ENCODE assay signal across 8 mouse cellular contexts in the genomic region with DNA sequence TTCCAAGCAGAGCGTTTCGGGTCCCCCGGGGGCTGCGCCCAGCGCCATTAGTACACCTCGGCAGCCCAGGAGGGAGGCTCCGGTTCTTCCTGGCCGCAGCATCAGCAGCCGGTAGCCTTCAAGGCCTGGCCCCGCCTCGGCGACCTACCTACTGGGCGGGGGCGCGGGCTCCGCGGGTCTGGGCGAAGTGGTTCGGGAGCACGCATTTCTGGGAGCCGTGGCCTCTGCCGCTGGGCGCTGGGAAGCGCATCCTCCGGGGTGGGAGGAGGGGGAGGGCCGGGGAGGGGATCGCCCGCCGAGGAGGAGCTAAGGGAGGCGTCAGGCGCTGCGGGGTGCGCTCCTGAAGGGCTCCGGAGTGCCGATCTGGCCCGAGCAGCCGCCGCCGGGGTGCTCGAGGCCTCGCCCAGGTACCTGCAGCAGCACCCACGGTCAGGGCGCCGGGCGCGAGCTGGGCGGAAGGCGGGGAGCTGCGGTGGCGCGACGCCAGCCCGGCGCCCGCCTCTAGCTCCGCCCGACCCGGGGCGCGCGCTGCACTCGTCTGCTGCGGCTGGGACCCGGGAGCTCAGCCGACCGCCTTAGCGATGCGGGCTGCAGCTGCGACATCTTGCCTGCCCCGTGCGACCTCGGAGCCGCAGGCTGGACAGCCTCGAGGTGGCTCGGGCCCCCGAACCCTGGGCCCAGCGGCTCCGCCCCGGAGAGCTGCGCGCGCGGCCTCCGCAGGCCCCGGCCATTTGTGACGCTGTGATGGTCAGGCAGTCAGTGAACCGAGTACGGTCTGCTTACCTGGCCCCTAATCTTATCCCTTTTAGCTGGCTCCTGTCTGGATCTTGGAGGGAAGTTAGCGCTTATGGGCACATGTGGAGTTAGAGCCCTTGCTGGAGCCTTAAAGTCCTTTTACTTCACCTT. TPM values are rescaled to one million over a fixed set of nuclear protein-coding genes. Genes with fewer than 3 reads are reported as not detected.
A peak's percentile ranks its signal among the peaks of the same experiment; 100 is the strongest.
DNase-seq lines count a peak whose midpoint lies in the region; ATAC-seq and TF ChIP-seq lines count a peak whose summit lies in the region.

Gene Ncoa7, minus strand, starts transcription at position 646 of the 906 bp plus-strand sequence.

- no peaks in the 10 kb centered on the region; a peak in 1 of 4 replicates for H3K4me1 ChIP-seq in MEL (ENCODE audit: control insufficient read depth in 1 of 2, insufficient read depth in 2 of 2, low read length in 2 of 2)
- H3K4me1 ChIP-seq in forebrain, embryonic 16.5 days (replicated peaks; ENCODE audit: control insufficient read depth, insufficient read depth, low read length) = peaks cover 10% of the 10 kb centered on the region; the same call in 1 of the 2 replicates
- no peaks in the 10 kb centered on the region for H3K4me1 ChIP-seq in lung, embryonic 16.5 days (replicated peaks; ENCODE audit: control insufficient read depth, insufficient read depth, low read length)
- H3K4me1 ChIP-seq in thymus, adult 2 months (replicated peaks; ENCODE audit: control insufficient read depth, insufficient read depth, low read length) = peaks cover 10% of the 10 kb centered on the region

- TF ChIP-seq RAD21 in MEL (IDR thresholded peaks at IDR 0.05; ENCODE audit: low read depth, low read length) = no peak; the same call in 1 of the 2 replicates

- intact Hi-C loops in heart, postnatal 36 days (cut with DNase I) = loop anchor here (2.0 kb wide), 1 partner anchor 84 kb away; no protein-coding TSS in a partner anchor

- TF ChIP-seq CTCF in MEL (IDR thresholded peaks at IDR 0.05 in 2 of 3, conservative IDR thresholded peaks at IDR 0.05 in 1 of 3; ENCODE audit: control insufficient read depth in 1 of 3, insufficient read depth in 1 of 3, low read depth in 2 of 3, low read length in 3 of 3, poor library complexity in 1 of 3, severe bottlenecking in 1 of 3) = no peak
- no peak for TF ChIP-seq CTCF in thymus, adult 2 months (IDR thresholded peaks at IDR 0.05; ENCODE audit: borderline replicate concordance, control insufficient read depth, extremely low read depth, insufficient read depth, low read length, poor library complexity)

- peak within 1 kb of the TSS; percentile 82 to 86 for H3K4me3 ChIP-seq in MEL (ENCODE audit: control insufficient read depth in 1 of 2, insufficient read depth in 1 of 2, low read depth in 2 of 2, low read length in 2 of 2)
- peak within 1 kb of the TSS; percentile 65 for H3K4me3 ChIP-seq in forebrain, embryonic 16.5 days (replicated peaks; ENCODE audit: low read length)
- H3K4me3 ChIP-seq in lung, embryonic 16.5 days (ENCODE audit: low read length) = peak within 1 kb of the TSS; percentile 92
- peak within 1 kb of the TSS; percentile 96 for H3K4me3 ChIP-seq in thymus, adult 2 months (ENCODE audit: control insufficient read depth, insufficient read depth, low read length)

- peak; percentile 52 to 56; a peak in 3 of 4 replicates for TF ChIP-seq POLR2A in MEL (IDR thresholded peaks at IDR 0.05; ENCODE audit: control insufficient read depth in 1 of 2, insufficient read depth in 1 of 2, low read depth in 1 of 2, low read length in 2 of 2, poor library complexity in 1 of 2)
- no peak for TF ChIP-seq POLR2A in thymus, adult 2 months (IDR thresholded peaks at IDR 0.05; ENCODE audit: control insufficient read depth, extremely low read depth, insufficient read depth, low read length, poor library complexity)

- under 1% methylated on average over 85 of the region's 89 CpGs for whole genome bisulfite sequencing in forebrain, embryonic 16.5 days
- under 1% methylated on average over 71 of the region's 89 CpGs for WGBS in lung, embryonic 16.5 days
- WGBS in thymus, adult 2 months = under 1% methylated on average over 89 of the region's 89 CpGs

- H3K9me3 ChIP-seq in MEL (replicated peaks; ENCODE audit: insufficient read depth, low read length) = no peaks in the 10 kb centered on the region
- H3K9me3 ChIP-seq in forebrain, embryonic 16.5 days (ENCODE audit: control insufficient read depth, low read length) = no peaks in the 10 kb centered on the region
- no peaks in the 10 kb centered on the region for H3K9me3 ChIP-seq in lung, embryonic 16.5 days (ENCODE audit: control insufficient read depth, low read length)

- ATAC-seq in forebrain, embryonic 16.5 days = peak; percentile 92
- peak; percentile 93 for ATAC-seq in lung, embryonic 16.5 days (ENCODE audit: low read depth)

- no peaks in the 10 kb centered on the region; a peak in 1 of 4 replicates for H3K36me3 ChIP-seq in MEL (ENCODE audit: control insufficient read depth in 1 of 2, insufficient read depth in 2 of 2, low read length in 2 of 2)
- no peaks in the 10 kb centered on the region for H3K36me3 ChIP-seq in forebrain, embryonic 16.5 days (ENCODE audit: control insufficient read depth, insufficient read depth)
- H3K36me3 ChIP-seq in lung, embryonic 16.5 days (ENCODE audit: control insufficient read depth, insufficient read depth, low read length) = no peaks in the 10 kb centered on the region
- H3K36me3 ChIP-seq in thymus, adult 2 months (ENCODE audit: control insufficient read depth, insufficient read depth, low read length) = no peaks in the 10 kb centered on the region

- H3K27ac ChIP-seq in MEL (ENCODE audit: control insufficient read depth, low read depth, low read length) = peak within 1 kb of the TSS; percentile 28
- peak within 1 kb of the TSS; percentile 94 for H3K27ac ChIP-seq in forebrain, embryonic 16.5 days (ENCODE audit: low read length)
- peak within 1 kb of the TSS; percentile 96 for H3K27ac ChIP-seq in lung, embryonic 16.5 days (ENCODE audit: low read length)
- peak within 1 kb of the TSS; percentile 15; the same call in 1 of the 2 replicates for H3K27ac ChIP-seq in thymus, adult 2 months (ENCODE audit: control insufficient read depth, insufficient read depth, low read length)

- H3K27me3 ChIP-seq in MEL (ENCODE audit: control insufficient read depth in 1 of 2, insufficient read depth in 2 of 2, low read length in 2 of 2) = no peaks in the 10 kb centered on the region; a peak in 1 of 4 replicates
- no peaks in the 10 kb centered on the region for H3K27me3 ChIP-seq in forebrain, embryonic 16.5 days (replicated peaks; ENCODE audit: control insufficient read depth, insufficient read depth, low read length)
- H3K27me3 ChIP-seq in lung, embryonic 16.5 days (ENCODE audit: control insufficient read depth, insufficient read depth, low read depth, low read length) = no peaks in the 10 kb centered on the region
- no peaks in the 10 kb centered on the region for H3K27me3 ChIP-seq in thymus, adult 2 months (ENCODE audit: control insufficient read depth, insufficient read depth, low read length)

- TF ChIP-seq EP300 in MEL (IDR thresholded peaks at IDR 0.05; ENCODE audit: low read depth in 1 of 2, low read length in 2 of 2) = no peak

- peak within 1 kb of the TSS; percentile 64 for H3K4me2 ChIP-seq in forebrain, embryonic 16.5 days (ENCODE audit: low read length)
- peak within 1 kb of the TSS; percentile 61 for H3K4me2 ChIP-seq in lung, embryonic 16.5 days (ENCODE audit: low read depth, low read length)

- peak; percentile 77 for DNase-seq in MEL (ENCODE audit: low read depth, low spot score)
- peak; percentile 92 for DNase-seq in cerebellum, adult 11-12 months
- DNase-seq in heart, postnatal 36 days = peak; percentile 78 to 90
- DNase-seq in layer of hippocampus, adult 9-11 months = peak; percentile 67
- peak; percentile 83 for DNase-seq in ovary, adult 18-20 months (ENCODE audit: low spot score)
- DNase-seq in thymus, adult 2 months = peak; percentile 75

- H3K79me2 ChIP-seq in MEL (ENCODE audit: control insufficient read depth, insufficient read depth, low read length, poor library complexity) = no peaks in the 10 kb centered on the region; the same call in 1 of the 2 replicates

- peak within 1 kb of the TSS; percentile 87 for H3K9ac ChIP-seq in MEL (ENCODE audit: control insufficient read depth, low read depth, low read length, poor library complexity, severe bottlenecking)
- peak within 1 kb of the TSS; percentile 83 for H3K9ac ChIP-seq in forebrain, embryonic 16.5 days (replicated peaks; ENCODE audit: low read depth, low read length)
- H3K9ac ChIP-seq in lung, embryonic 16.5 days (ENCODE audit: low read length) = peak within 1 kb of the TSS; percentile 90

TF ChIP-seq in MEL, 35 proteins besides CTCF, POLR2A, EP300 and RAD21 (continues in another document):
- TF ChIP-seq TAL1 (IDR thresholded peaks at IDR 0.05; ENCODE audit: low read length) (no peak), MXI1 (IDR thresholded peaks at IDR 0.05; ENCODE audit: low read depth, low read length) (0 out of 2 replicates have a peak, but pooled peaks have one; percentile 13), ELF1 (IDR thresholded peaks at IDR 0.05; ENCODE audit: low read depth, low read length) (no peak), BHLHE40 (IDR thresholded peaks at IDR 0.05; ENCODE audit: borderline replicate concordance, low read depth, low read length) (no peak), HCFC1 (IDR thresholded peaks at IDR 0.05; ENCODE audit: low read depth, low read length) (0 out of 2 replicates have a peak, but pooled peaks have one; percentile 12), SIN3A (IDR thresholded peaks at IDR 0.05; ENCODE audit: low read length) (no peak; the same call in 1 of the 2 replicates), RCOR1 (IDR thresholded peaks at IDR 0.05; ENCODE audit: low read depth, low read length) (no peak), CHD1 (IDR thresholded peaks at IDR 0.05; ENCODE audit: low read depth, low read length) (no peak), KAT2A (conservative IDR thresholded peaks at IDR 0.05; ENCODE audit: low read depth, low read length) (no peak), ZMIZ1 (IDR thresholded peaks at IDR 0.05; ENCODE audit: low read depth, low read length) (0 out of 2 replicates have a peak, but pooled peaks have one; percentile 40), USF1 (IDR thresholded peaks at IDR 0.05; ENCODE audit: low read depth, low read length) (no peak), JUND (IDR thresholded peaks at IDR 0.05; ENCODE audit: low read depth, low read length) (no peak), GATA1 (IDR thresholded peaks at IDR 0.05; ENCODE audit: low read depth, low read length) (no peak), ETS1 (IDR thresholded peaks at IDR 0.05; ENCODE audit: low read depth, low read length) (no peak), TCF12 (IDR thresholded peaks at IDR 0.05; ENCODE audit: low read depth, low read length) (peak; percentile 32; the same call in 1 of the 2 replicates), SMC3 (IDR thresholded peaks at IDR 0.05; ENCODE audit: low read depth, low read length) (no peak), ZC3H11A (IDR thresholded peaks at IDR 0.05; ENCODE audit: low read depth, low read length) (no peak)

RNA-seq across cellular contexts. Expression of gene Ncoa7, which starts in this region (rescaled TPM):
- total RNA-seq in MEL (2012; rRNA removed) = 1.7 and 1.8 TPM in 2 replicates
- polyA plus RNA-seq in MEL (2012; ENCODE audit: insufficient read depth in 1 of 2, insufficient read length in 2 of 2, low read depth in 1 of 2, low replicate concordance in 2 of 2, missing spikeins in 1 of 2) = 10 to 100 TPM in 1 of 2 experiments, 1 to 10 TPM in 1; 4.2 to 64.9 TPM
- polyA plus RNA-seq in forebrain, embryonic 16.5 days (2015; fragmentation: Nextera tagmentation; extraction: Ambion mirVana) = 14.8 and 18.7 TPM in 2 replicates
- total RNA-seq in heart, postnatal 36 days (2021) = 1 to 10 TPM; 4.1 to 4.2 TPM
- 11.0 and 11.7 TPM in 2 replicates for polyA plus RNA-seq in lung, embryonic 16.5 days (2015; fragmentation: Nextera tagmentation; extraction: Ambion mirVana)
- polyA plus RNA-seq in thymus, adult 2 months (2012; rRNA removed) = 7.0 and 7.7 TPM in 2 replicates

Comparison
In these comparisons a context has a peak if more than half of its experiments do, and no peak if none do; other contexts are left out.
1. Peak in every context shown above with its lines: DNase-seq, ATAC-seq, H3K4me3 ChIP-seq and H3K27ac ChIP-seq.
2. H3K27ac ChIP-seq: peak in every context shown above with its lines; median percentile 96 in lung, embryonic 16.5 days; 94 in forebrain, embryonic 16.5 days; 28 in MEL; 15 in thymus, adult 2 months.